Mouse (Mus musculus) spleen, adult 2 months (tissue): ENCODE data around the gene Aldh1a1.

Experiments used
- CTCF ChIP-seq: fragments of 200-500 bp; IDR thresholded peaks from 2 replicates; pipeline ENCODE4 v1.5.1; 2011; ENCODE audit warnings: mild to moderate bottlenecking, inconsistent platforms; ENCODE audit not compliant: insufficient read depth, insufficient read length, insufficient replicate concordance; ENCODE audit errors: extremely low read depth
- POLR2A ChIP-seq: fragments of 200-500 bp; IDR thresholded peaks from 2 replicates; pipeline ENCODE4 v1.6.1; 2011; ENCODE audit warnings: low read depth, low read length, inconsistent platforms

DNA sequence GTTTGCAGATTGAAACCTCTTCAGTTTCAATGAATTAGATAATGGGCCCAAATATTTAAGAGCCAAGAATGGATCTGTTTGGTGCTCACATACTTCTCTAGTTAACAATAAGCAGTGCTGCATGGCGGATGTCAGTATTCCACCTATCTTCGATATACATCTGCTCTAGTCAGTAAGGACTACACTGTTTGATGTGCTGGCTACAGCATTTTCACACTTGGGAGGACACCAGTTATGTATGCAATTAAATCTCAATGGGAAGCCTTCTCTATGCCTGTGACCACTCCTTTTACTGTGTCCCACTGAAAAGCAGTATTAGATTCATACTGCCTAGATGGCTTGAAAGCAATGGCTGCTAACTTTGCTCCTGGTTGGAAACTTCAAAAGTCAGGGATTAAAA is 111.4 kb downstream of the Aldh1a1 start:
- TF ChIP-seq CTCF (no peak), POLR2A (no peak)
